In the genomic region with DNA sequence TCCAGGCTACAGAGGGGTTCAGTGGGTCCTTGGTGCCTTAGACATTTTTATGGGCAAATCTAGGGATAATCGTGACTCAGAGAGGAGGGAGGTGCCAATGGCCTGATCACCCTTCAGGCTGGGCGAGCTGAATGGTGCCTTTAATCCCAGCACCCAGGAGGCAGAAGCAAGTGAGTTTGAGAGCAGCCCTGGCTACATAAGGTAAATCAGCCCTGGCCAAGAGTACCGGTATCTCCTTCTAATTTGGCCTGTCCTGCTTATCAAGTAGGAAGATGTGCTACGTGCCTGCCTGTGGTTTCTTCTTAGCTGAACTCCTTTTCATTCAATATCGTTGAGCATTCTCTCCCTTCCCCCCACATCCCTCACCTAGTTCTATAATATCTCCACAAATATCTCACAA, we compare ENCODE assay signal across 27 mouse cellular contexts.
A peak's percentile ranks its signal among the peaks of the same experiment; 100 is the strongest.
DNase-seq lines count a peak whose midpoint lies in the region; ATAC-seq and TF ChIP-seq lines count a peak whose summit lies in the region.
"Had no signal": no experiment of that assay in that cellular context is flagged by ENCODE, and none has a peak within 500 bp of the region (broad histone marks: within the 10 kb centered on the region; RNA-seq: fewer than 3 reads in every experiment).

No protein-coding gene starts in this region.

- H3K4me1 ChIP-seq in intestine, embryonic 14.5 days (replicated peaks; ENCODE audit: control insufficient read depth, insufficient read depth, low read length) = peaks cover 15% of the 10 kb centered on the region
- H3K4me1 ChIP-seq in intestine, postnatal 0 days (replicated peaks; ENCODE audit: control insufficient read depth, insufficient read depth, low read length) = peaks cover 5% of the 10 kb centered on the region; the same call in 1 of the 2 replicates
- H3K4me1 ChIP-seq in liver, embryonic 12.5 days = peaks cover 53% of the 10 kb centered on the region
- H3K4me1 ChIP-seq in liver, embryonic 15.5 days (replicated peaks) = peaks cover 45% of the 10 kb centered on the region
- H3K4me1 ChIP-seq in midbrain, embryonic 10.5 days = peaks cover 43% of the 10 kb centered on the region

- H3K27me3 ChIP-seq in intestine, embryonic 14.5 days (replicated peaks; ENCODE audit: control insufficient read depth, insufficient read depth, low read length) = no peaks in the 10 kb centered on the region
- H3K27me3 ChIP-seq in intestine, postnatal 0 days (replicated peaks; ENCODE audit: control insufficient read depth, insufficient read depth, low read length) = no peaks in the 10 kb centered on the region
- no peaks in the 10 kb centered on the region for H3K27me3 ChIP-seq in liver, embryonic 12.5 days (replicated peaks)
- no peaks in the 10 kb centered on the region for H3K27me3 ChIP-seq in liver, embryonic 15.5 days
- H3K27me3 ChIP-seq in midbrain, embryonic 10.5 days (ENCODE audit: low read depth, poor library complexity, severe bottlenecking) = no peaks in the 10 kb centered on the region
- H3K27me3 ChIP-seq: CH12.LX; forebrain, embryonic 13.5 days; heart, embryonic 15.5 days; hindbrain, embryonic 13.5 days had no signal

- H3K27ac ChIP-seq in intestine, embryonic 14.5 days (ENCODE audit: low read depth) = no peak overlapping the region
- no peak overlapping the region for H3K27ac ChIP-seq in intestine, postnatal 0 days (ENCODE audit: low read depth, low read length)
- no peak overlapping the region for H3K27ac ChIP-seq in liver, embryonic 12.5 days
- H3K27ac ChIP-seq in liver, embryonic 15.5 days (replicated peaks) = no peak overlapping the region
- no peak overlapping the region for H3K27ac ChIP-seq in midbrain, embryonic 10.5 days (replicated peaks)
- H3K27ac ChIP-seq: forebrain, embryonic 10.5 days; forebrain, embryonic 13.5 days; heart, embryonic 15.5 days; hindbrain, embryonic 10.5 days; hindbrain, embryonic 13.5 days had no signal

- peak; percentile 42 for DNase-seq in intestine, embryonic 14.5 days (ENCODE audit: low spot score)
- peak; percentile 31 for DNase-seq in c-Kit-positive CD71-positive TER-119-negative erythroid progenitor cells, embryonic 14.5 days (ENCODE audit: low read depth)
- no peak for DNase-seq in kidney, postnatal 25 days
- no peak for DNase-seq in left cerebral cortex, adult 8-10 months (ENCODE audit: low spot score in 2 of 2)
- DNase-seq in midbrain, embryonic 10.5 days (ENCODE audit: low spot score) = no peak
- DNase-seq: adrenal gland, postnatal 10 days; adrenal gland, postnatal 36 days; cerebellum, adult 18-20 months; cerebellum, adult 9-10 months; cerebellum, postnatal 14 days; gastrocnemius, postnatal 10 days; gastrocnemius, postnatal 36 days; heart, postnatal 10 days; heart, postnatal 36 days had no signal

- H3K4me2 ChIP-seq in intestine, embryonic 14.5 days (ENCODE audit: low read length) = no peak overlapping the region
- H3K4me2 ChIP-seq in intestine, postnatal 0 days (replicated peaks; ENCODE audit: low read depth) = no peak overlapping the region
- H3K4me2 ChIP-seq in liver, embryonic 12.5 days = peak overlapping the region; percentile 17; the same call in 1 of the 2 replicates
- peak overlapping the region; percentile 13; the same call in 1 of the 2 replicates for H3K4me2 ChIP-seq in liver, embryonic 15.5 days
- H3K4me2 ChIP-seq: forebrain, embryonic 13.5 days; heart, embryonic 11.5 days; heart, embryonic 15.5 days; hindbrain, embryonic 13.5 days had no signal

- ATAC-seq in intestine, embryonic 14.5 days (replicated peaks; ENCODE audit: low FRiP score, low TSS enrichment, low read depth) = no peak
- no peak for ATAC-seq in intestine, postnatal 0 days
- peak; percentile 64 for ATAC-seq in liver, embryonic 12.5 days
- ATAC-seq in liver, embryonic 15.5 days (ENCODE audit: insufficient read depth) = 0 out of 2 replicates have a peak, but pooled peaks have one; percentile 24
- ATAC-seq: activated CD4-positive, CD25-positive, alpha-beta regulatory T cell, adult 4 months; forebrain, embryonic 13.5 days; forebrain, embryonic 16.5 days; hindbrain, embryonic 16.5 days had no signal

- WGBS in intestine, embryonic 14.5 days = 74% methylated on average over 5 of the region's 5 CpGs
- WGBS in intestine, postnatal 0 days = 57% methylated on average over 5 of the region's 5 CpGs
- WGBS in liver, embryonic 12.5 days (ENCODE audit: insufficient replicate concordance) = 22% methylated on average over 5 of the region's 5 CpGs
- WGBS in liver, embryonic 15.5 days (ENCODE audit: insufficient replicate concordance) = 20% methylated on average over 5 of the region's 5 CpGs
- 80% methylated on average over 5 of the region's 5 CpGs for WGBS in midbrain, embryonic 10.5 days

- no peak overlapping the region for H3K4me3 ChIP-seq in intestine, embryonic 14.5 days (ENCODE audit: low read depth, low read length)
- no peak overlapping the region for H3K4me3 ChIP-seq in intestine, postnatal 0 days (ENCODE audit: low read depth, low read length)
- no peak overlapping the region for H3K4me3 ChIP-seq in liver, embryonic 12.5 days
- no peak overlapping the region for H3K4me3 ChIP-seq in liver, embryonic 15.5 days (replicated peaks)
- H3K4me3 ChIP-seq in midbrain, embryonic 10.5 days = no peak overlapping the region
- H3K4me3 ChIP-seq: forebrain, embryonic 10.5 days; forebrain, embryonic 13.5 days; heart, embryonic 15.5 days; hindbrain, embryonic 10.5 days; hindbrain, embryonic 13.5 days had no signal

- no peaks in the 10 kb centered on the region for H3K9me3 ChIP-seq in intestine, embryonic 14.5 days (ENCODE audit: control insufficient read depth, low read length)
- no peaks in the 10 kb centered on the region for H3K9me3 ChIP-seq in intestine, postnatal 0 days (ENCODE audit: control insufficient read depth)
- H3K9me3 ChIP-seq in liver, embryonic 12.5 days (replicated peaks) = no peaks in the 10 kb centered on the region
- no peaks in the 10 kb centered on the region for H3K9me3 ChIP-seq in liver, embryonic 15.5 days (replicated peaks)
- no peaks in the 10 kb centered on the region for H3K9me3 ChIP-seq in midbrain, embryonic 10.5 days (replicated peaks)
- H3K9me3 ChIP-seq: forebrain, embryonic 10.5 days; forebrain, embryonic 13.5 days; heart, embryonic 15.5 days; hindbrain, embryonic 10.5 days; hindbrain, embryonic 13.5 days had no signal

- H3K36me3 ChIP-seq in intestine, embryonic 14.5 days (ENCODE audit: control insufficient read depth, insufficient read depth, low read length) = peaks cover 13% of the 10 kb centered on the region
- H3K36me3 ChIP-seq in intestine, postnatal 0 days (ENCODE audit: control insufficient read depth, insufficient read depth) = peaks cover 14% of the 10 kb centered on the region; the same call in 1 of the 2 replicates
- peaks cover 14% of the 10 kb centered on the region for H3K36me3 ChIP-seq in liver, embryonic 12.5 days
- H3K36me3 ChIP-seq in liver, embryonic 15.5 days (replicated peaks) = no peaks in the 10 kb centered on the region; the same call in 1 of the 2 replicates
- H3K36me3 ChIP-seq in midbrain, embryonic 10.5 days = peaks cover 32% of the 10 kb centered on the region
- H3K36me3 ChIP-seq: heart, embryonic 15.5 days; hindbrain, embryonic 13.5 days had no signal

- no peak for TF ChIP-seq CTCF in intestine, postnatal 0 days (IDR thresholded peaks at IDR 0.05; ENCODE audit: low read depth)

- no peak overlapping the region for H3K9ac ChIP-seq in intestine, embryonic 14.5 days (ENCODE audit: low read length)
- H3K9ac ChIP-seq in intestine, postnatal 0 days (ENCODE audit: low read depth, low read length) = no peak overlapping the region
- H3K9ac ChIP-seq in liver, embryonic 12.5 days = no peak overlapping the region
- H3K9ac ChIP-seq in liver, embryonic 15.5 days = no peak overlapping the region
- H3K9ac ChIP-seq: forebrain, embryonic 13.5 days; heart, embryonic 15.5 days; hindbrain, embryonic 13.5 days had no signal

Comparison
In these comparisons a context has a peak if more than half of its experiments do, and no peak if none do; other contexts are left out.
1. ATAC-seq: peak in liver, embryonic 12.5 days (single experiment) and liver, embryonic 15.5 days (single experiment); none in intestine, embryonic 14.5 days (single experiment) and intestine, postnatal 0 days (single experiment).
2. DNase-seq: peak in intestine, embryonic 14.5 days (single experiment) and c-Kit-positive CD71-positive TER-119-negative erythroid progenitor cells, embryonic 14.5 days (single experiment); none in kidney, postnatal 25 days (0 of 2), left cerebral cortex, adult 8-10 months (0 of 2) and midbrain, embryonic 10.5 days (single experiment).
3. H3K4me2 ChIP-seq: peak in liver, embryonic 12.5 days (single experiment) and liver, embryonic 15.5 days (single experiment); none in intestine, embryonic 14.5 days (single experiment) and intestine, postnatal 0 days (single experiment).